Comparison of ENCODE assay signal across 10 mouse cellular contexts in genomic region chr7:117739706-117740105, GRCm38 (mm10).
DNase-seq lines count a peak whose midpoint lies in the region; ATAC-seq lines count a peak whose summit lies in the region.
"Had no signal": no experiment of that assay in that cellular context is flagged by ENCODE, and none has a peak within 500 bp of the region (broad histone marks: within the 10 kb centered on the region; RNA-seq: fewer than 3 reads in every experiment).

No protein-coding gene starts in this region.

- ATAC-seq in forebrain, embryonic 14.5 days: peak; percentile 32; the same call in 1 of the 2 replicates
- no peak; the same call in 1 of the 2 replicates for ATAC-seq in forebrain, embryonic 15.5 days (replicated peaks)
- peak; percentile 59 for ATAC-seq in lung, embryonic 16.5 days (ENCODE audit: low read depth)

- H3K4me2 ChIP-seq in forebrain, embryonic 14.5 days (ENCODE audit: low read length): no peak overlapping the region
- H3K4me2 ChIP-seq in forebrain, embryonic 15.5 days (replicated peaks): no peak overlapping the region
- H3K4me2 ChIP-seq in lung, embryonic 16.5 days (ENCODE audit: low read depth, low read length): no peak overlapping the region
- H3K4me2 ChIP-seq: neural tube, embryonic 13.5 days had no signal

- WGBS in forebrain, embryonic 14.5 days: 52% methylated on average over 6 of the region's 6 CpGs
- WGBS in forebrain, embryonic 15.5 days: 43% methylated on average over 6 of the region's 6 CpGs
- WGBS in lung, embryonic 16.5 days: 49% methylated on average over 6 of the region's 6 CpGs

- intact Hi-C loops in heart, postnatal 14 days (cut with DNase I): no loop called here

- no peak overlapping the region for H3K27ac ChIP-seq in forebrain, embryonic 14.5 days (ENCODE audit: low read depth, low read length)
- H3K27ac ChIP-seq in forebrain, embryonic 15.5 days (replicated peaks): no peak overlapping the region
- H3K27ac ChIP-seq in lung, embryonic 16.5 days (ENCODE audit: low read length): no peak overlapping the region
- H3K27ac ChIP-seq: neural tube, embryonic 13.5 days had no signal

- H3K27me3 ChIP-seq in forebrain, embryonic 14.5 days (replicated peaks; ENCODE audit: control insufficient read depth, insufficient read depth, low read length): no peaks in the 10 kb centered on the region
- no peaks in the 10 kb centered on the region for H3K27me3 ChIP-seq in forebrain, embryonic 15.5 days
- no peaks in the 10 kb centered on the region for H3K27me3 ChIP-seq in lung, embryonic 16.5 days (ENCODE audit: control insufficient read depth, insufficient read depth, low read depth, low read length)
- H3K27me3 ChIP-seq: neural tube, embryonic 13.5 days had no signal

- peak; percentile 57 for DNase-seq in forebrain, embryonic 14.5 days (ENCODE audit: low spot score)
- DNase-seq in lung, postnatal 14 days: no peak
- DNase-seq in heart, postnatal 14 days: peak; percentile 23 to 31
- peak; percentile 32 for DNase-seq in skeletal muscle tissue, adult 2 months (ENCODE audit: low read depth, low spot score)
- DNase-seq in spleen, postnatal 10 days (ENCODE audit: low spot score in 2 of 2): no peak
- DNase-seq in thymus, postnatal 0 days (ENCODE audit: low spot score): no peak

- H3K9me3 ChIP-seq in forebrain, embryonic 14.5 days (replicated peaks; ENCODE audit: control insufficient read depth, low read length): no peaks in the 10 kb centered on the region
- H3K9me3 ChIP-seq in forebrain, embryonic 15.5 days: no peaks in the 10 kb centered on the region
- H3K9me3 ChIP-seq in lung, embryonic 16.5 days (ENCODE audit: control insufficient read depth, low read length): no peaks in the 10 kb centered on the region
- H3K9me3 ChIP-seq: neural tube, embryonic 13.5 days had no signal

- H3K4me1 ChIP-seq in forebrain, embryonic 14.5 days (ENCODE audit: control insufficient read depth, insufficient read depth, low read length): peaks cover 9% of the 10 kb centered on the region
- peaks cover 16% of the 10 kb centered on the region for H3K4me1 ChIP-seq in forebrain, embryonic 15.5 days
- H3K4me1 ChIP-seq in lung, embryonic 16.5 days (replicated peaks; ENCODE audit: control insufficient read depth, insufficient read depth, low read length): no peaks in the 10 kb centered on the region
- H3K4me1 ChIP-seq: neural tube, embryonic 13.5 days had no signal

- H3K4me3 ChIP-seq in forebrain, embryonic 14.5 days (ENCODE audit: low read depth, low read length): no peak overlapping the region
- no peak overlapping the region for H3K4me3 ChIP-seq in forebrain, embryonic 15.5 days
- no peak overlapping the region for H3K4me3 ChIP-seq in lung, embryonic 16.5 days (ENCODE audit: low read length)
- H3K4me3 ChIP-seq: erythroblast, embryonic 14.5 days; neural tube, embryonic 13.5 days had no signal

- H3K9ac ChIP-seq in forebrain, embryonic 14.5 days (ENCODE audit: low read length): no peak overlapping the region
- no peak overlapping the region for H3K9ac ChIP-seq in forebrain, embryonic 15.5 days (replicated peaks)
- H3K9ac ChIP-seq in lung, embryonic 16.5 days (ENCODE audit: low read length): no peak overlapping the region
- H3K9ac ChIP-seq: neural tube, embryonic 13.5 days had no signal

- no peaks in the 10 kb centered on the region for H3K36me3 ChIP-seq in forebrain, embryonic 14.5 days (ENCODE audit: control insufficient read depth, insufficient read depth, low read length)
- no peaks in the 10 kb centered on the region for H3K36me3 ChIP-seq in forebrain, embryonic 15.5 days
- H3K36me3 ChIP-seq in lung, embryonic 16.5 days (ENCODE audit: control insufficient read depth, insufficient read depth, low read length): no peaks in the 10 kb centered on the region
- H3K36me3 ChIP-seq: neural tube, embryonic 13.5 days had no signal

Comparison
In these comparisons a context has a peak if more than half of its experiments do, and no peak if none do; other contexts are left out.
1. DNase-seq: peak in forebrain, embryonic 14.5 days (single experiment), heart, postnatal 14 days (2 of 2) and skeletal muscle tissue, adult 2 months (single experiment); none in lung, postnatal 14 days (single experiment), spleen, postnatal 10 days (0 of 2) and thymus, postnatal 0 days (single experiment).